Mouse (Mus musculus): Measurements from ENCODE around the gene Stx5a. TPM values are rescaled to one million over a fixed set of nuclear protein-coding genes. Genes with fewer than 3 reads are reported as not detected.

Gene Stx5a
- total RNA-seq (2023) = 173 and 212 TPM in 2 replicates

GRCm38 (mm10) chr19:8741243-8741869 is at the start of gene Stx5a:
Stx5a (plus strand) TSS chr19:8741413.

GRCm38 (mm10) chr19:8722907-8723573 is 18.2 kb upstream of the Stx5a start, which contains the start of gene Slc3a2:
Slc3a2 (minus strand) TSS chr19:8723369.

GRCm38 (mm10) chr19:8735389-8736159 is 5.6 kb upstream of the Stx5a start, which contains the start of gene Wdr74:
Wdr74 (plus strand) TSS chr19:8735827.

GRCm38 (mm10) chr19:8740603-8741002 is 610 bp upstream of the Stx5a start, which contains the start of gene 1700092M07Rik:
1700092M07Rik (plus strand) TSS chr19:8740718.

GRCm38 (mm10) chr19:8756635-8757387 is 15.6 kb downstream of the Stx5a start, which contains the start of gene Nxf1:
Nxf1 (plus strand) TSS chr19:8757073.

GRCm38 (mm10) chr19:8770567-8771270 is 29.5 kb downstream of the Stx5a start, which contains the start of gene Tmem223:
Tmem223 (plus strand) TSS chr19:8770996.

GRCm38 (mm10) chr19:8774086-8774835 is 33.0 kb downstream of the Stx5a start, which contains the start of gene Tmem179b:
Tmem179b (minus strand) TSS chr19:8774467.

GRCm38 (mm10) chr19:8786008-8786781 is 45.0 kb downstream of the Stx5a start, which contains the start of gene Taf6l:
Taf6l (minus strand) TSS chr19:8786417.

GRCm38 (mm10) chr19:8798264-8798946 is 57.2 kb downstream of the Stx5a start, which contains the start of gene Polr2g:
Polr2g (minus strand) TSS chr19:8798577.

GRCm38 (mm10) chr19:8802130-8802821 is 61.1 kb downstream of the Stx5a start, which contains the start of gene Zbtb3:
Zbtb3 (plus strand) TSS chr19:8802555.

Other genes starting within 250 kb of the Stx5a start
- gene Slc22a8, start 150.2 kb upstream of the Stx5a start, total RNA-seq (2023) = not detected in 2 replicates
- gene Slc22a6, start 123.4 kb upstream of the Stx5a start, total RNA-seq (2023) = not detected in 2 replicates
- 0.19 and 0.43 TPM in 2 replicates for gene Chrm1, start 77.6 kb upstream of the Stx5a start, total RNA-seq (2023)
- 158 and 184 TPM in 2 replicates for gene Slc3a2, start 18.0 kb upstream of the Stx5a start, total RNA-seq (2023)
- gene Wdr74, start 5.6 kb upstream of the Stx5a start, total RNA-seq (2023) = 22.0 TPM in 2 replicates
- 1.00 and 1.5 TPM in 2 replicates for gene 1700092M07Rik, start 695 bp upstream of the Stx5a start, total RNA-seq (2023)
- gene Nxf1, start 15.7 kb downstream of the Stx5a start, total RNA-seq (2023) = 146 and 190 TPM in 2 replicates
- 20.3 and 22.0 TPM in 2 replicates for gene Tmem223, start 29.6 kb downstream of the Stx5a start, total RNA-seq (2023)
- gene Tmem179b, start 33.1 kb downstream of the Stx5a start, total RNA-seq (2023) = 52.4 and 65.2 TPM in 2 replicates
- 7.5 and 8.2 TPM in 2 replicates for gene Taf6l, start 45.0 kb downstream of the Stx5a start, total RNA-seq (2023)
- 36.0 and 36.7 TPM in 2 replicates for gene Polr2g, start 57.2 kb downstream of the Stx5a start, total RNA-seq (2023)
- 0.52 and 0.76 TPM in 2 replicates for gene Zbtb3, start 61.1 kb downstream of the Stx5a start, total RNA-seq (2023)
- 16.9 and 18.9 TPM in 2 replicates for gene Ttc9c, start 77.9 kb downstream of the Stx5a start, total RNA-seq (2023)
- gene Hnrnpul2, start 78.6 kb downstream of the Stx5a start, total RNA-seq (2023) = 86.0 and 118 TPM in 2 replicates
- 1.4 TPM in 1 of 2 replicates, not detected in the other for gene AC129217.1, start 88.4 kb downstream of the Stx5a start, total RNA-seq (2023)
- gene Bscl2, start 96.1 kb downstream of the Stx5a start, total RNA-seq (2023) = 43.3 and 49.7 TPM in 2 replicates
- gene Gng3, start 97.8 kb downstream of the Stx5a start, total RNA-seq (2023) = not detected in 2 replicates
- gene Lrrn4cl, start 109.4 kb downstream of the Stx5a start, total RNA-seq (2023) = 0.27 and 0.57 TPM in 2 replicates
- 89.2 and 93.8 TPM in 2 replicates for gene Ubxn1, start 130.1 kb downstream of the Stx5a start, total RNA-seq (2023)
- gene Uqcc3, start 139.5 kb downstream of the Stx5a start, total RNA-seq (2023) = 15.4 and 22.1 TPM in 2 replicates
- 1.8 and 10.2 TPM in 2 replicates for gene Lbhd1, start 142.3 kb downstream of the Stx5a start, total RNA-seq (2023)
- gene Gm49403, start 142.5 kb downstream of the Stx5a start, total RNA-seq (2023) = not detected in 2 replicates
- gene 1810009A15Rik, start 147.4 kb downstream of the Stx5a start, total RNA-seq (2023) = 15.3 and 21.7 TPM in 2 replicates
- gene Gm49416, start 147.5 kb downstream of the Stx5a start, total RNA-seq (2023) = 6.5 TPM in 1 of 2 replicates, not detected in the other
- gene Ints5, start 151.6 kb downstream of the Stx5a start, total RNA-seq (2023) = 9.3 and 11.1 TPM in 2 replicates
- gene Ganab, start 156.7 kb downstream of the Stx5a start, total RNA-seq (2023) = 76.0 and 93.0 TPM in 2 replicates
- gene B3gat3, start 179.0 kb downstream of the Stx5a start, total RNA-seq (2023) = 29.7 and 35.6 TPM in 2 replicates
- gene Rom1, start 187.9 kb downstream of the Stx5a start, total RNA-seq (2023) = 1.5 and 2.1 TPM in 2 replicates
- gene Eml3, start 188.1 kb downstream of the Stx5a start, total RNA-seq (2023) = 43.3 and 54.8 TPM in 2 replicates
- 109 and 121 TPM in 2 replicates for gene Mta2, start 200.5 kb downstream of the Stx5a start, total RNA-seq (2023)
- 6.5 and 12.9 TPM in 2 replicates for gene Tut1, start 212.4 kb downstream of the Stx5a start, total RNA-seq (2023)
- gene Eef1g, start 225.6 kb downstream of the Stx5a start, total RNA-seq (2023) = 85.1 and 106 TPM in 2 replicates
- gene Ahnak, start 247.9 kb downstream of the Stx5a start, total RNA-seq (2023) = 367 and 445 TPM in 2 replicates

Measured in neutrophil, adult 65 days (primary cell).